Mouse (Mus musculus) inflammation-experienced regulatory T-cells, adult 16 weeks (primary cell): ENCODE measurements around the gene Isyna1. TPM values are rescaled to one million over a fixed set of nuclear protein-coding genes. Genes with fewer than 3 reads are reported as not detected.

ENCODE experiments used
- polyA plus RNA-seq: library from polyadenylated mRNA; unstranded; fragments of 100-300 nt; shearing (Covaris generic); gene quantifications from one replicate; pipeline ENCODE4 v1.2.1, GENCODE M21; 2017

Gene Isyna1
- 98.4 TPM for polyA plus RNA-seq

DNA sequence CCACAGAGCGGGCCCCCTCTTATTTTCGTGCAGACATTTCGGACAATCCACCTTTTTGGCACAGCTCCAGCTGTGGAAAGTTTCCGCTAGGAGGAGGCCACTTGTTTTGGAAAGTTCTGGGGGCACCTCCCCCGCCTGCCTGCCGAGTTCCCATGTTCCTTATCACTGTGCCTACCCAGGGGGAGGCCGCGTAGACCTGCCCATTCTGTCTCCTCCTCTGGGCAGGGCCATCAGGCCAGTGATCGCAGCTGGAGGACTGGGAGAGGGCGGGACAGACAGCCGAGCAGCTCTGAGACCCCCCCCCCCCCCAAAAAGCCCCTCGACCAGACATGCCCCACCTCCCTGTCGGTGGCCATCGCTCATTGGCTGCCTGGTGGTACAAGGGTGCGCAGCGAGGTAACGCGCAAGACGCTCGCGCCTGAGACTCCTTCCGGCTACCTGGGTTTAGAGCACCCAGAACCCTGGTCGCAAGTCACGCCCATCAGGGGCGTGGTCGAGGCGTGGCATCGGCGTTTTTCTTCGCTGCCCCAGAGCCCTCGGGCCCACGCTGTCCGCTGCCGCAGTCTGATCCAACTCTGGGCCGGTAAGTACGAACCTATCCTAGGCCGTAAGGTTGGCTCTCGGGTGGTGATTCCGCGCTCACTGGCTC lies at the start of gene Isyna1:
Gene Isyna1 (plus strand): TSS at position 413 of the 649 bp plus-strand sequence.

DNA sequence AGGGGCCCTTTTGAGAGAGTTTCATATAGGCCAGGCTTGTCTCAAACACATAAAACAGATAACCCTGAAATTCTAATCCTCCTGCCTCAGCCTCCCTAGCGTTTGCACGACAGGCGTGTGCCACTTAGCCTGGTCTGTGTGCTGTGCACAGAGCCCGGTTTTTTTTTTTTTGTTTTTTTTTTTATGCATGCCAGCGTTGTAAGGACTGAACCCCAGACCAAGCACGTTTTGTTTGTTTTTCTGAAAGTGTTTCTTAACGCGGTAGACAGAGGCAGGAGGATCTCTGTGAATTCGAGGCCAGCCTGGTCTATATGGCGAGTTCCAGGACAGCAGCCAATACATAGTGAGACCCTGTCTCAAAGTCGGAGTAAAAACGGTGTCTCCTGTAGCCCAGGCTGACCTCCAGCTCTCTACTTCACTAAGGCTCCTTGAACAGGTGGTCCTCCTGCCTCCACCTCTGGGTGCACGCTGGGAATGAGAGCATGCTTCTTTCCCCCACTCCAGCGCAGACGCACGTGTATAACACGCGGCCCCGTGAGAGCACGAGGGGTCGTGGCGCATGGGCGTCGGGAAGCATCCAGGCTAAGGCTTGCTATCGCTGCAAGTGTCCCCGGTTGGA lies 14.7 kb downstream of the Isyna1 start, which contains the start of gene Ssbp4:
Gene Ssbp4 (minus strand): TSS at position 124 of the 619 bp plus-strand sequence.

DNA sequence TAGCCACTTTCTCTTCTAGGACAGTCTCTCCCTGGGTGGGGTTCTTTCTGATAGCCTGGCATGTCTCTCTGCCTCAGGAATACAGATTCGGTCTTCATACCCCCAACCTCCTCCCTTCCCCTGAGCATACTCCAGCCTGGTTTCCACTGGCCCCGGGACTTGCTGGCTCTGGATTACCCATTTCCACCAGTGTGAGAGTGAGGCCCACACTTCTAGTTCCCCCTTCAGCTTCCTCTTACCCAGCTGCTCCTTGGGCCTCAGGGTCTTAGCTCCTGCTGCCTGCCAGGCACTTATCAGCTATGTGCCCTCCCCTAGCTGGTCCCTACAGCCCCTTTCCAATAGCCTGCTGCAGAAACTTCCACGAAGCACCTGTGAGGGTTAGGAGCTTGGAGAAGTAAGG lies 21.7 kb downstream of the Isyna1 start, which contains the start of gene Lrrc25:
Gene Lrrc25 (plus strand): TSS at position 262 of the 400 bp plus-strand sequence.

DNA sequence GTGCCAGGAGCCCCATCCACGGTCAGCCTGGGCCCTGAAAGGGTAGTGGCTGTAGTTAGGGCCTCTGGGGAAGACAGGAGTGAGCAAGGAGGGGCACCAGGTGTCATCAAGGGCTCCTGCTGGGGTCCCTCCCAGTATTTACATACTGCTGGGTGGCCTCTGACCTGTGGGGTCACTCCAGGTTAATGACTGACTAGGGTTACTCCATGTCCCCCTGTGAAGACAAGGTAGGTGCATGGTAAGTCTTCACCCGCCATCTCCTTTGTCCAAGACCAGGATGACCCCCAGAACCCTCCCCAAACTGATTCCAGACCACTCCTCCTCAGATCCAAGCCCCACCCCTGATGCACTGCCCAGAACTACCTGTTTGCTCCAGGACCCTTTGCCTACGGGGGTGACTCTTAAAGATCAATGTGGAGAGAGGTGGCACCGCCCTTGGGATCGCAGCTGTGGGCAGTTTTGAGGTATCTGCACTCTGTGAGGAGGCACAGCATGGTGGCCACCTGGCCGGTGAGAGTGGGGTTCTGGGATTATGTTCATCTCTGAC lies 38.2 kb downstream of the Isyna1 start, which contains the start of gene Gdf15:
Gene Gdf15 (minus strand): TSS at position 111 of the 547 bp plus-strand sequence.

Other genes with a start within 250 kb of the Isyna1 start
- 6.2 TPM for gene Upf1, start 241.1 kb upstream of the Isyna1 start, polyA plus RNA-seq
- 1.1 TPM for gene Comp, start 220.8 kb upstream of the Isyna1 start, polyA plus RNA-seq
- gene Crtc1, start 154.8 kb upstream of the Isyna1 start, polyA plus RNA-seq: 19.0 TPM
- 18.6 TPM for gene Klhl26, start 117.4 kb upstream of the Isyna1 start, polyA plus RNA-seq
- not detected for gene Tmem59l, start 107.0 kb upstream of the Isyna1 start, polyA plus RNA-seq
- gene Crlf1, start 101.2 kb upstream of the Isyna1 start, polyA plus RNA-seq: not detected
- 110 TPM for gene Rex1bd, start 87.6 kb upstream of the Isyna1 start, polyA plus RNA-seq
- 1,044 TPM for gene Uba52, start 83.6 kb upstream of the Isyna1 start, polyA plus RNA-seq
- gene Fkbp8, start 66.6 kb upstream of the Isyna1 start, polyA plus RNA-seq: 450 TPM
- 84.7 TPM for gene Kxd1, start 66.4 kb upstream of the Isyna1 start, polyA plus RNA-seq
- gene Ell, start 54.9 kb upstream of the Isyna1 start, polyA plus RNA-seq: 43.3 TPM
- 34.8 TPM for gene Ssbp4, start 14.5 kb downstream of the Isyna1 start, polyA plus RNA-seq
- 0.40 TPM for gene Lrrc25, start 21.8 kb downstream of the Isyna1 start, polyA plus RNA-seq
- gene Gdf15, start 38.1 kb downstream of the Isyna1 start, polyA plus RNA-seq: not detected
- 6.1 TPM for gene Pgpep1, start 66.0 kb downstream of the Isyna1 start, polyA plus RNA-seq
- 330 TPM for gene Lsm4, start 78.9 kb downstream of the Isyna1 start, polyA plus RNA-seq
- gene Jund, start 104.6 kb downstream of the Isyna1 start, polyA plus RNA-seq: 22.8 TPM
- gene Iqcn, start 109.1 kb downstream of the Isyna1 start, polyA plus RNA-seq: 0.09 TPM
- gene Gm3336, start 124.2 kb downstream of the Isyna1 start, polyA plus RNA-seq: not detected
- 0.85 TPM for gene Pde4c, start 129.3 kb downstream of the Isyna1 start, polyA plus RNA-seq
- gene Rab3a, start 160.3 kb downstream of the Isyna1 start, polyA plus RNA-seq: 17.6 TPM
- gene Mpv17l2, start 166.6 kb downstream of the Isyna1 start, polyA plus RNA-seq: 19.0 TPM
- 31.0 TPM for gene Pik3r2, start 182.3 kb downstream of the Isyna1 start, polyA plus RNA-seq
- gene Mast3, start 210.7 kb downstream of the Isyna1 start, polyA plus RNA-seq: 80.7 TPM
- 64.8 TPM for gene Il12rb1, start 214.1 kb downstream of the Isyna1 start, polyA plus RNA-seq
- gene Arrdc2, start 245.3 kb downstream of the Isyna1 start, polyA plus RNA-seq: 3.1 TPM